Mouse (Mus musculus) forebrain, embryonic 15.5 days (tissue): ENCODE measurements around the gene Hoxc11. TPM values are rescaled to one million over a fixed set of nuclear protein-coding genes. Genes with fewer than 3 reads are reported as not detected.
A peak's percentile ranks its signal among the peaks of the same experiment; 100 is the strongest.

Source experiments
- ATAC-seq: fragments of 200-750 bp; cut with Nextera tagmentation; replicated peaks from 2 replicates; pipeline ENCODE4 v1.8.0; 2017; ENCODE audit warnings: mild to moderate bottlenecking, moderate TSS enrichment, moderate library complexity
- H3K27ac ChIP-seq: fragments of 300-500 bp; sonication (generic); replicated peaks from 2 replicates; pipeline ENCODE4 v1.5.1; 2015; ENCODE audit warnings: mild to moderate bottlenecking, inconsistent platforms
- H3K27me3 ChIP-seq: fragments of 300-500 bp; sonication (generic); 2 replicates; pipeline ENCODE4 v1.6.1; 2015; ENCODE audit warnings: inconsistent platforms
- H3K36me3 ChIP-seq: fragments of 300-500 bp; sonication (generic); 2 replicates; pipeline ENCODE4 v1.6.1; 2015; ENCODE audit warnings: mild to moderate bottlenecking, inconsistent platforms
- H3K4me1 ChIP-seq: fragments of 300-500 bp; sonication (generic); 2 replicates; pipeline ENCODE4 v1.6.1; 2015; ENCODE audit warnings: inconsistent platforms
- H3K4me2 ChIP-seq: fragments of 300-500 bp; sonication (generic); replicated peaks from 2 replicates; pipeline ENCODE4 v1.6.1; 2015; ENCODE audit warnings: mild to moderate bottlenecking, inconsistent platforms
- H3K4me3 ChIP-seq: fragments of 300-500 bp; sonication (generic); 2 replicates; pipeline ENCODE4 v1.5.1; 2015; ENCODE audit warnings: mild to moderate bottlenecking, inconsistent platforms
- H3K9ac ChIP-seq: fragments of 300-500 bp; sonication (generic); replicated peaks from 2 replicates; pipeline ENCODE4 v1.6.1; 2015; ENCODE audit warnings: mild to moderate bottlenecking, inconsistent platforms
- H3K9me3 ChIP-seq: fragments of 300-500 bp; sonication (generic); 2 replicates; pipeline ENCODE4 v1.6.1; 2016; ENCODE audit warnings: inconsistent platforms
- WGBS: fragments of 180-500 bp; shearing (Covaris S2); methylation state at CpG from one replicate; pipeline ENCODE4 v1.1.7; 2015; ENCODE audit warnings: mixed read lengths; 5-methylcytosine and 5-hydroxymethylcytosine counted together
- polyA plus RNA-seq: library from polyadenylated mRNA; unstranded; fragments of >200 nt; fragmentation: Nextera tagmentation; extraction: Ambion mirVana; gene quantifications from 2 replicates; pipeline ENCODE4 v1.2.1, GENCODE M21; 2015

The Hoxc11 gene
- polyA plus RNA-seq, 1 experiment from 2014 or later: not detected

GRCm38 (mm10) chr15:102980912-102981311 is 26.7 kb downstream of the Hoxc11 start:
- Histone ChIP-seq H3K9ac (no peak overlapping the region), H3K9me3 (no peaks in the 10 kb centered on the region), H3K36me3 (no peaks in the 10 kb centered on the region), H3K27ac (no peak overlapping the region), H3K4me1 (peaks cover 9% of the 10 kb centered on the region), H3K27me3 (peaks cover 98% of the 10 kb centered on the region), H3K4me3 (peak overlapping the region; percentile 23), H3K4me2 (peak overlapping the region; percentile 35)
- under 1% methylated on average over 14 of the region's 14 CpGs for WGBS
- ATAC-seq: no peak

DNA sequence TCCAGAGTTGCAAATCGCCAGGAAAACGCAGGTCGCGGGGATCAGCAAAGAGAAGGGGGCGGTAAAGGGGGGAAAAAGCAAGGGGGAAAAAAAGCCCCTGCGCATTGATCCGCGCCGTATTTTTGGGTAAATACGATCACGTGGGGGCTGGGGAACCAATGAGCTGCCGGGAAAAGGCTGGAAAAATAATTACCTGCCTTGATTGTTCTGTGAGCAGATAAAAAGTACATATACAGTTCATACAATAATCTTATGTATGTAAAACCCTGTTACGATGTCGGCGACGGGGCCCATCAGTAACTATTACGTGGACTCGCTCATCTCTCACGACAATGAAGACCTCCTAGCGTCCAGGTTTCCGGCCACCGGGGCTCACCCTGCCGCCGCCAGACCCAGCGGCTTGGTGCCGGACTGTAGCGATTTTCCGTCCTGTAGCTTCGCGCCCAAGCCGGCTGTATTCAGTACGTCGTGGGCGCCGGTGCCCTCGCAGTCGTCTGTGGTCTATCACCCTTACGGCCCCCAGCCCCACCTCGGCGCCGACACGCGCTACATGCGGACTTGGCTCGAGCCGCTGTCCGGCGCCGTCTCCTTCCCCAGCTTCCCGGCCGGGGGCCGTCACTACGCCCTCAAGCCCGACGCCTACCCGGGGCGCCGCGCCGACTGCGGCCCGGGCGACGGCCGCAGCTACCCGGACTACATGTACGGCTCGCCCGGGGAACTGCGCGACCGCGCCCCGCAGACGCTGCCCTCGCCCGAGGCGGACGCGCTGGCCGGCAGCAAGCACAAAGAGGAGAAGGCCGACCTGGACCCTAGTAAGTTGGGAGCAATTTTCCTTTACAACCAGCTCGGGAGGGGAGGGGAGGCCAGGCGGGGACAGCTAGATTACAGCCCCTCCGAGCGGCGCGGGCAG is 27.4 kb downstream of the Hoxc11 start:
- Histone ChIP-seq H3K36me3 (no peaks in the 10 kb centered on the region), H3K4me2 (peak overlapping the region; percentile 35), H3K4me3 (peak overlapping the region; percentile 23), H3K9me3 (no peaks in the 10 kb centered on the region), H3K9ac (no peak overlapping the region), H3K4me1 (peaks cover 9% of the 10 kb centered on the region), H3K27ac (no peak overlapping the region), H3K27me3 (peaks cover 98% of the 10 kb centered on the region)
- ATAC-seq: no peak
- under 1% methylated on average over 87 of the region's 88 CpGs for WGBS

DNA sequence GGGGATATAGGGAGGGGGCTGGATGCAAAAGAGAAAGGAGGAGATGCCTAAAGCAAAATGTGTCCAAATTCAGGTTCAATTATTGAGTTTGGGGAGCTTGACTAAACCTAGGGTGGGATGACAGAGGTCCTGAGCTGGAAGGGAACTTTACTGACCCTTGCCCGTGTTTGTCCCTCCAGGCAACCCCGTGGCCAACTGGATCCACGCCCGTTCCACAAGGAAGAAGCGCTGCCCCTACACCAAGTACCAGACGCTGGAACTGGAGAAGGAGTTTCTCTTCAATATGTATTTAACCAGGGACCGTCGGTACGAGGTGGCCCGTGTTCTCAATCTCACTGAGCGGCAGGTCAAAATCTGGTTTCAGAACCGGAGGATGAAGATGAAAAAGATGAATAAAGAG is 29.5 kb downstream of the Hoxc11 start:
- Histone ChIP-seq H3K4me2 (no peak overlapping the region), H3K9me3 (no peaks in the 10 kb centered on the region), H3K27ac (no peak overlapping the region), H3K4me3 (no peak overlapping the region), H3K9ac (no peak overlapping the region), H3K4me1 (peaks cover 9% of the 10 kb centered on the region), H3K27me3 (peaks cover 98% of the 10 kb centered on the region), H3K36me3 (no peaks in the 10 kb centered on the region)
- WGBS: under 1% methylated on average over 12 of the region's 12 CpGs
- no peak for ATAC-seq

DNA sequence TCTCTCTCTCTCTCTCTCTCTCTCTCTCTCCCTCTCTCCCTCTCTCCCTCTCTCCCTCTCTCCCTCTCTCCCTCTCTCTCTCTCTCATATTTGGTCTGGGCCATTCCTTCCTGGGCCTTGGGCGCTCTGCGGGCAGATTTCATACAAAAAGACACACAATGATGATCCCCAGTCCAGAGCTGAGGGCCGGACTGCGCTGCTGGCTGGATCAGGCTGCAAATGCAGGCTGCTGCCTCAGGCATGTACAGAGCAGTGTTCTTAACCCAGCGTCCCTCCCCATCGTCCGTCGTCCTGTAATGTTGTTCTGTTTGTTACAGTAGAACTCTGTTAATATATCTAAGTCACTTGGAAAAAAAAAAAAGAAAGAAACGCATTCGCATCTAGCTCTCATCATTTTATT is 30.3 kb downstream of the Hoxc11 start:
- no peak for ATAC-seq
- WGBS: 1% methylated on average over 10 of the region's 10 CpGs

GRCm38 (mm10) chr15:102984925-102985324 is 30.7 kb downstream of the Hoxc11 start:
- Histone ChIP-seq H3K4me3 (no peak overlapping the region), H3K4me2 (no peak overlapping the region), H3K27me3 (peaks cover 98% of the 10 kb centered on the region), H3K4me1 (peaks cover 9% of the 10 kb centered on the region), H3K27ac (no peak overlapping the region), H3K36me3 (no peaks in the 10 kb centered on the region), H3K9ac (no peak overlapping the region), H3K9me3 (no peaks in the 10 kb centered on the region)
- WGBS: 5% methylated on average over 3 of the region's 3 CpGs
- no peak for ATAC-seq

More for the DNA sequence above, 30.3 kb downstream of the Hoxc11 start:
- H3K27ac ChIP-seq: no peak overlapping the region
- no peaks in the 10 kb centered on the region for H3K9me3 ChIP-seq
- peaks cover 98% of the 10 kb centered on the region for H3K27me3 ChIP-seq
- H3K4me2 ChIP-seq: no peak overlapping the region
- no peaks in the 10 kb centered on the region for H3K36me3 ChIP-seq
- no peak overlapping the region for H3K4me3 ChIP-seq
- H3K9ac ChIP-seq: no peak overlapping the region
- H3K4me1 ChIP-seq: peaks cover 9% of the 10 kb centered on the region

DNA sequence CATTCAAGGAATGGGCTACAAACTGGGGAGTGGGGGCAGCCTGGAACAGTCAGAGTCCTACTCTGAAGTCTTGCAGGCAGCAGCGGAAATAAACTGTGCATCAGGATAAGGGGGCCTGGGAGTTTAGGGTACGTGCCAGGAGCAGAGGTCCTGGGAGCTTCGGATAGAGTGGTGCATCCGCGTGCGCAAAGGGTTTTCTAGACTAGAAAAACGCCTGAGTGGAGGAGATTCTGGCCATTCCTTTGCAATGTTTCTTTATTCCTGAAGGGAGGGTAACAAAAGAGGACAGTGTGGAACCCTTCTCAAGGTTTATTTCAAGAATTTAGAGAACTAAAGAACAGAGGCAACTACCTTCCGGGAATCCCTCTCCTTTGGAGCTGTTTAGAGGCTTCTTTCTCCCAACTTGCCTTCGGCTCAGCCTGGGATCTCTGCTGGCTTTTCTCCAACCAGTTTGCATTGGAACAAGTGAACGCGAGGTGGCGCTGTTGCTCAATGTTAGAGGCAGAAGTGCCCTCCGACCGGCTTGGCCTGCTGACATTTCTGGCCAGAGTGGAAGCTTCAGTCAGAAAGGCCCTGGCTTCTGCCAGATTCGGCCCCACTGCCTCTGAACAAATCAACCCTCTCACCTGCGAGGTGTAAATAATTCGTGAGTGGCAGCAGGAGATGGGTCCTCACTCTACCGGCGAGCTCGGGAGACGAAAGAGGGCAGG is 33.1 kb downstream of the Hoxc11 start:
- WGBS: 3% methylated on average over 21 of the region's 21 CpGs
- Histone ChIP-seq H3K4me3 (no peak overlapping the region), H3K27ac (no peak overlapping the region), H3K36me3 (no peaks in the 10 kb centered on the region), H3K4me2 (no peak overlapping the region), H3K9ac (no peak overlapping the region), H3K4me1 (peaks cover 5% of the 10 kb centered on the region; the same call in 1 of the 2 replicates), H3K27me3 (peaks cover 97% of the 10 kb centered on the region), H3K9me3 (no peaks in the 10 kb centered on the region)
- no peak for ATAC-seq

GRCm38 (mm10) chr15:102988078-102988477 is 33.9 kb downstream of the Hoxc11 start:
- Histone ChIP-seq H3K4me3 (no peak overlapping the region), H3K36me3 (no peaks in the 10 kb centered on the region), H3K9ac (no peak overlapping the region), H3K27me3 (peaks cover 97% of the 10 kb centered on the region), H3K4me2 (no peak overlapping the region), H3K27ac (no peak overlapping the region), H3K4me1 (peaks cover 5% of the 10 kb centered on the region; the same call in 1 of the 2 replicates), H3K9me3 (no peaks in the 10 kb centered on the region)
- ATAC-seq: no peak
- WGBS: 17% methylated on average over 5 of the region's 5 CpGs

- ATAC-seq: no peak
These were observed 36.5 kb downstream of the Hoxc11 start, which contains the start of gene Hoxc8 for GRCm38 (mm10) chr15:102990461-102991397. Hoxc8 (plus strand) TSS chr15:102990607.

DNA sequence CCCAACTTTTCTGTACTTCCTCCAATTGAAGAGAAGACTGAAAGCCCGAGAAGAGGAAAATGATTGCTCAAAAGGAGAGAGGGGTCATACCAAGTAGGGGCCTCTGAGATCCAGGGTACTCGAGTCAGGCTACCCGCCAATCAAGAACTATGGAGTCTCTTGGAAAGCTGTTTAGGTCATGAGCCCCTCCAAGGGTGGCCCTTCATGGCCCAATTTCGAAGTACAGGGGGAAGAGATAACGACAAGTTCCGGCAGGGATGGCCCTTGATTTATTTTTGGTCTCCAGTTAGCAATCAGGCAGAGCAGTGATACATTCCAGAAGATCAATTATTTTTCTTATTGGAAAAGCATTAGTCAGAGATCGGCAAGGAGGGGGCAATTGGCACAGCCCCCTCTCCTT is 37.6 kb downstream of the Hoxc11 start:
- Histone ChIP-seq H3K4me2 (no peak overlapping the region), H3K9ac (no peak overlapping the region), H3K27ac (no peak overlapping the region), H3K9me3 (no peaks in the 10 kb centered on the region), H3K27me3 (peaks cover 96% of the 10 kb centered on the region), H3K36me3 (no peaks in the 10 kb centered on the region), H3K4me3 (no peak overlapping the region), H3K4me1 (peaks cover 5% of the 10 kb centered on the region; the same call in 1 of the 2 replicates)
- ATAC-seq: no peak
- 2% methylated on average over 7 of the region's 7 CpGs for WGBS

More at GRCm38 (mm10) chr15:102990461-102991397, 36.5 kb downstream of the Hoxc11 start, which contains the start of gene Hoxc8:
- H3K4me2 ChIP-seq: no peak within 1 kb of the TSS
- H3K27me3 ChIP-seq: peaks cover 96% of the 10 kb centered on the region
- WGBS: under 1% methylated on average over 67 of the region's 69 CpGs
- H3K36me3 ChIP-seq: no peaks in the 10 kb centered on the region
- H3K9ac ChIP-seq: no peak within 1 kb of the TSS
- H3K4me3 ChIP-seq: peak within 1 kb of the TSS; percentile 18
- H3K27ac ChIP-seq: no peak within 1 kb of the TSS
- H3K9me3 ChIP-seq: no peaks in the 10 kb centered on the region
- peaks cover 5% of the 10 kb centered on the region; the same call in 1 of the 2 replicates for H3K4me1 ChIP-seq

DNA sequence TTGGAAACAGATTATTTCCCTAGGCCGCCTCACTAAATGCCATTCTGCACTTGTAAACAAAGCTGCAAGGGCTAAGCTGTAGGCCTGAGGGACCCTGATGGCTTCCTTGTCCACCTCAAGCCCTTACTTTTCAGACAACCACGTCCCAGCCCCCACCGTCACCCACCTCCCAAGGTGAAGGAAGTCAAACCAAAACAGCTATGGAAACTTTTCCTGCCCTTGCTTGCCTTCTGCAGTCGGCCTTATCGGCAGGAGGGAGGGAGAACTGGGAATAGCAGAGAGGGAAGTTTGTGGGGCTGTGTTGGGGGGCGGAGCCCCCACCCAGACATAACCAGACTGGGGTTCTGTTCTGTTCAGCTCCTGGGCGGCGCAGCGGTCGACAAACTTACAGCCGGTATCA is 38.0 kb downstream of the Hoxc11 start:
- Histone ChIP-seq H3K36me3 (no peaks in the 10 kb centered on the region), H3K27me3 (peaks cover 96% of the 10 kb centered on the region), H3K4me3 (no peak overlapping the region), H3K27ac (no peak overlapping the region), H3K4me2 (no peak overlapping the region), H3K4me1 (peaks cover 5% of the 10 kb centered on the region; the same call in 1 of the 2 replicates), H3K9me3 (no peaks in the 10 kb centered on the region), H3K9ac (no peak overlapping the region)
- under 1% methylated on average over 11 of the region's 11 CpGs for WGBS
- no peak for ATAC-seq

DNA sequence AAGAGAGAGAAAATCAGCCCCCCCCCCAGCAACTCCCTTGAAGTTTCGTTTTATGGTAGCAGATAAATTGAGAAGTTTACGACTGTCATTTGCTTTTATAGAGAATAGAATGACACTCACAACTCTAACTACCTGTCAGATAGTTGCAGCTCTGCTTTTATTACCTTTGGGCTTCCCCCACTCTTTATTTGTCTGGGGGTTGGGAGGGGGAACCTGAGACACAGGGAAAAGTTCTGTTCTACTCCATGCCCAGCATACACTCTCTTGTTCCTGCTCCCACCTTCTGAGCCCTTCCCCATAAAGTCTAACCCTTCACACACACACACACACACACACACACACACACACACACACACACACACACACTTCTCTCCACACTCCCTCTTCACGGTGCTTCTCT is 38.6 kb downstream of the Hoxc11 start:
- no peak overlapping the region for H3K4me3 ChIP-seq
- H3K9me3 ChIP-seq: no peaks in the 10 kb centered on the region
- no peak overlapping the region for H3K4me2 ChIP-seq
- peaks cover 5% of the 10 kb centered on the region; the same call in 1 of the 2 replicates for H3K4me1 ChIP-seq
- 0% methylated on average over 3 of the region's 3 CpGs for WGBS
- H3K36me3 ChIP-seq: no peaks in the 10 kb centered on the region
- peaks cover 96% of the 10 kb centered on the region for H3K27me3 ChIP-seq
- no peak overlapping the region for H3K9ac ChIP-seq
- no peak overlapping the region for H3K27ac ChIP-seq
- no peak for ATAC-seq
